Mouse (Mus musculus): ENCODE results near the gene OR5BS1P.

GRCm38 (mm10) chr15:98527056-98527771 is 57.5 kb downstream of the OR5BS1P start:
- TF ChIP-seq CTCF (IDR thresholded peaks at IDR 0.05; ENCODE audit: low read depth) = no peak
- TF ChIP-seq EP300 (IDR thresholded peaks at IDR 0.05; ENCODE audit: low read depth) = no peak
